Mouse (Mus musculus) natural killer cell, adult 2 months (primary cell): ENCODE measurements around the gene Tbc1d4.

ENCODE experiments used
- DNase-seq, 2 experiments: peaks; one replicate each; pipeline ENCODE4 v3.0.0; 2022; ENCODE audit warnings: low spot score in 2 of 2

Gene Tbc1d4

DNA sequence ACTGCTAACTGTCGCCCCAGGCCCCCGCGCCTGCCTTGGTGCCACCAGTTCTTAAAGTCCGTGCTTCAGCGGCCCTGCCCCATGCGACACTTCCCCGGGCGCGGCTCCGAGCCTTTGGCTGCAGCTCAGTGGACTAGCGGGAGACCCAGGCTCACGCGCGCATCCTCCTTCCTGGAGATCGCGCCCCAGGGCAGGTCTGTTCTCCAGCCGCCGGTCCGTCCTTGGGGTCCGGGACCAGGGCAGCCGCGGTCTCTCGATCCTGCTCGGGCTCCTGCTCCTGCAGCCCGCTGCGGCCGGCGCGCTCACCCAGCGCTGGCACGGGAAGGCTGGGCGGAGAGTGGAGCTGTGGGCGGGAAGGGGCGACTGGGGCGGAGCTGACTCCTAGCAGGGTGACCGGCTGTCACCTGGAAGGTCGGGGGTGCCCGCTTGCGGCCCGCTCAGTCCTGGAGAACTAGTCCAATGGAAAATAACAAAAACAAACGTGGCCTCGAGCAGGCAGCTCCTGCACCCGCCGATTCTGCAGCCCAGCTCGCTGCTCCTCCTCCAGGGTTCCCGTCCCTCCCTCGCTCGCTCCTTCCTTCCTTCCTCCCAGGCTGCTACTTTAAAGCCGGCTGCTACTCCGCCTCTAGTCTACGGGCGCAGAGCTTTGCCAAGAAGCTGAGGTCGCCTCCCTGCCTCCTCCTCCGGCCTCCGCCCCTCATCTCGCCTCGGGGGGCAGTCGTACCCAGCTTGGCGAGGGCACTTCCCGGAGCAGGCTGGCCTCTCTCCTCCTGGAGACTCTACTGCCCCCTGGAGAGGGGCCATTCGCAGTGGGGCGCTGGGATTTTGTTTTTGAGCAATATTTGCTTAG, at the start of gene Tbc1d4:
Tbc1d4 (minus strand) TSS at position 673 of the 850 bp plus-strand sequence.
- DNase-seq = peak; percentile 5 to 21

DNA sequence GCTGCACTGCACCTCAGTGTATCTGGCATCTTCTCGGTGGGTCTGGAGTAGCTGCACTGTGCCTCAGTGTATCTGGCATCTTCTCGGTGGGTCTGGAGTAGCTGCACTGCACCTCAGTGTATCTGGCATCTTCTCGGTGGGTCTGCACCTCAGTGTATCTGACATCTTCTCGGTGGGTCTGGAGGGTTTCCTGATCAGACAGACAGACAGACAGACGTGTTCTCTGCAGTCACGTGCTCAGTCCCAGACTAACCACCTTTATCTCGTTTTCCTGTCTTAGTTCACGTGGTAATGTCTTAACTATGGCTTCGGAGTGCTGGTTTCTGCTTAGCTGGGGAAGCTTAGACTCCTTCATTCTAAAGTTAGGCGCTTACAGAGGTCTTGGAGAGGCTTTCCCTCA, 47.3 kb upstream of the Tbc1d4 start:
- peak in 1 of 2 experiments; percentile 16 for DNase-seq

DNA sequence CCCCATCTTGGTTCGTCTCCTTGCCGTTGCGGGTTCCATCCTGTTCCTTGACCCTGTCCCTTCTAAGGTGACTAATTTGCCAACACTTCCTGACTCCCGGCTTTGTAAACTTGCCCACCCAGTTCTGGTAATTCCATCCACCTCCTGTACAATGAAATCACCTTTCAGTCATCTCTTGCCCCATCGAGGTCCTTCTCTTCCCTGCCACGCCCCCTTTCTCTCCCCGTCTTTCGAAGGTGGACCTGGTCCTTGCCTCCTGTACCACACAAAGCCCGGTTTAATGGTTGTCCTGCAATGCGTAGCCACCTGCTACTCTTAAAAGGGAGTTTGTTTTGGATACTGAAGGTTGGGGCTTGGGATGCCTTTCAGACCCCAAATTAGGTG, 45.5 kb upstream of the Tbc1d4 start:
- no peak for DNase-seq

DNA sequence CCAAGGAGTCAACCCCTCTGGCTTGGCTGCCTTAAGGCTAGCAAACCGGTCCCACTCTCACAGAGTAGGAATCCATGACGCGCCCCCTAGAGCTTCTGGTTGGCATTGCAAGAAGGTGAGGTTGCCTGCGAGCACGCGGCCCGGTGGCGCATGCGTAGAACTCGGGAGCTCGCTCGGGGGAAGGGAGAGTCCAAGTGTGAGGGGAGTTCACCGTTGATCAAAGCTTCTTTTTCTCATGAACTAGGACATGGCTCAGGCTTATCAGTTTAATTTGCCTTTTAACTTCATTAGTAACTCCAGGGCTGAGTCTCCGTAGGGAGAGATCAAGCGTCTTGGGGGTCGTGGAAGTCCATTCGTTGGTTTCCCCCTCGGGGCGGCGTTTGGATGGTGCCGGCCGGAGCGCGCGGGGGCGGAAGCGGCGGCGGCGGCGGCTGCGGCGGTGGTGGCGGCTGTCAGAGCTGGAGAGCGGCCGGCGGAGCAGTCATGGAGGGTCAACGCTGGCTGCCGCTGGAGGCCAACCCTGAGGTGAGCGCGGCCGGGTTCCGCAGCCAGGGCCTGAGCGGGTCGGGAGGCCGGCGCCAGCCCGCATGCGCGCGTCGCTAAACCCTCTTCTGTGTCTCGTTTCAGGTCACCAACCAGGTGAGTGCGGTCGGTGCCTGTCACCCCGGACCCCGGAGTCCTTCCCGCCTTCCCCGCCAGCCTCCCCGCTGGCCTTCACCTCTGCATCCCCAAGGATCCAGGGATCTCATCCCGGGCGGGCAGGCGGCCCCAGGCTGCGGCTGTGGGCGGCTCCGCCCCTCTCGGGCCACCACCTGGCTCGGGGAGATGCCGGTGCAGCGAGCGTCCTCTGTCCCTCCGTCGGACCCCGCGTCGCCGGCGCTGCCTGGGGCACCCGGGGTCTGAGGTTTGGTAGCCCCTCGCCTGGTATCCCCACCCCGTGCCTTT, 44.9 kb upstream of the Tbc1d4 start, which contains the start of gene Uchl3:
Uchl3 (plus strand) TSS at position 387 of the 945 bp plus-strand sequence.
- peak; percentile 96 to 97 for DNase-seq

DNA sequence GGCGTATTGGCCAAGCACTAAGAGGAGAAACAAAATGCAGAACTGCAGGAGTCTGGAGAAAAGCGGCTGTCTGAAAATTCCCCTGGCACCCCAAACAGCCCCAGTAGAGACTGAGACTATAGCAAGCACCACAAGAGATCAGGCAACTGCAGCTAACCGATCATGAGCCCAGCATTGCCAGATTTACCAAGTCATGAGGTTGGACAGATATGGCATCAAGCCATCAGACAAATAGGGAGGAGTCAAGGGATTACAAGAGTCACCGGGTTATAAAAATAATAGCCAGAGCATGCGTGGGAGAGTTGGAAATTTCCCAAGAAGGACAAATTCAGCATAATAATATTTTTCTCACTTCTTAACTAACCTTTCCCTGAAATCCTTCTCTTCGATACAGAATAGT, 43.6 kb upstream of the Tbc1d4 start:
- no peak for DNase-seq

DNA sequence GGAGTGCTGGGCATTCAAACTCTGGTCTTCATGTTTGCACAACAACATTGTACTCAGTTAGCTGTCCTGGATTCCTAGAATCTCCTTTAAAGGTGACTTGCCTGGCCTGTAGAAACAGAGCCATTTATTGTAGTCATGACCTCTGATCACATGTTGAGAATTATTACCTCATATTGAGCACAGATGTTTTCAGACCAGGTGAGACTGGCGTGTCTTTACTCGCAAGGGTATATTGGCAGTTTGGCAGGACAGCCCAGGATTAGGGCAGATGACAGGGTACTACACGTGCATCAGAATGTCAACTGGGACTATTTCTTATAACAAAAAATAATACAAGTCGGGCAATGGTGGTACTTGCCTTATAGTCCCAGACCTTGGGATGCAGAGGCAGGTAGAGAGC, 41.6 kb upstream of the Tbc1d4 start:
- no peak for DNase-seq

DNA sequence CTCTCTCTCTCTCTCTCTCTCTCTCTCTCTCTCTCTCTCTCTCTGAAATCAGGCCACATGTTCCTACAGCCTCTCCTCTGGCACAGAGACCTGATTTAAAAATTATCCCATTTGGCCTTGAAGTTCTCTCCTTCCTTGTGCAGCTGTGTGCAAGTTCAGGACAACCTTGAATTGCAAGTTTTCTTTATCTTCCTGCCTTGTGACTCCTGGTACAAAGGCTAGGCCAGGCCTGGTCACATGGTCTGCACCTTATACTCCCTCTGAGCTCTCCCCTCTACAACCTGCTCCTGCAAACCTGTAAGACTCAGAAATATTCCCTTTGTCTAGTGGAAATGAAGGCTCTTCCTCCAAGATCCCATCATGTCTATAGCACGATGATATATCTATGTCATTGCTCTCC, 36.0 kb upstream of the Tbc1d4 start:
- DNase-seq = no peak

DNA sequence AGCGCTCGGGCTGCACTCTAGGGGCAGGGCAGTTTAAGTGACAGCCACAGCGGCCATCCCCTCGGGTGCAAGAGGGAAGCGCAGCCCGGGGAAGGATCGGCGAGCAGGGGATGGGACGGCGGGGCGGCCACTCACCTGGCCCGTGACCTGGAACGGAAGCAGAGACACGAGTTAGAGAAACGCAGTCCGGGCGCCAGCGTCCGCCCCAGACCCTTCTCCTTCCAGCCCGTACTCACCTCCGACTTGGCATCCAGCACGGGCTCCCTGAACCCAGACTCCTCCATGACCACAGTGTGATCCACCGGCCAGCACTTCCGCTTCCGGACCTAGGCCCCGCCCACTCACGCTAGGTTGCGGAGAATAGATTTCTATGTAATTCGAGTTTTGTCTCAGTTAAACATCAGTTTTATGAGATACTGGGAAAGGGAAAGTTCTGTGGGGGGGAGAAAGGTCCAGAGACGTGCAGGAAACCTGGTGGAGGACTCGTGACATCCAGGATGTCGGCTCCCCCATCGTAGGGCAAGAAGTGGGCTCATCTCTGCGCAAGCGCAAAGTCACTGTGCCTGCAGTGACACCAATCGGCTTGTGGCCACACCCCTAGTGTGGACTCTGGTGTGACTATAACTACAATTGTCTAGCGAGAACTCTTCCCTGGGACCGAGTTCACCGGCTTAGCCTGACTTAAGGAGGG, 31.3 kb upstream of the Tbc1d4 start, which contains the start of gene Commd6:
Commd6 (minus strand) TSS at position 534 of the 691 bp plus-strand sequence.
- DNase-seq = peak; percentile 87 to 89

DNA sequence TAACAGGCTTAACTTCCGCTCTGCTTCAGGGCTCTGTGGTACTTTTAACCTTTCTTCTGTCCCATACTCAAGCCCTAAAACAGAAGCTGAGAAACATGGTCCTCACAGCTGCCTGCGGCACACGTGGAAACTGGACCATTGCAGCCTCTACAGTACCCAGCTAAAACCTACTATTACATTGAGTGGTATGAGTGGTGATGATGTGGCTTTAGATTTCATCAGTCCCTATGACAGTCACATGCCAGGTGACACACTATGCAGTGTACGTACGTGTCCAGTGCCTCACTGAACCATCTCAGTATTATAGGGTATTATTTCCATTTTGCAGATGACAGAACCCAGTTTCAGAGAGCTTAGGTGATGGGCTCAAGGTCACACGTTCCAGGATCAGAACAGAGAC, 28.4 kb upstream of the Tbc1d4 start:
- DNase-seq = no peak

DNA sequence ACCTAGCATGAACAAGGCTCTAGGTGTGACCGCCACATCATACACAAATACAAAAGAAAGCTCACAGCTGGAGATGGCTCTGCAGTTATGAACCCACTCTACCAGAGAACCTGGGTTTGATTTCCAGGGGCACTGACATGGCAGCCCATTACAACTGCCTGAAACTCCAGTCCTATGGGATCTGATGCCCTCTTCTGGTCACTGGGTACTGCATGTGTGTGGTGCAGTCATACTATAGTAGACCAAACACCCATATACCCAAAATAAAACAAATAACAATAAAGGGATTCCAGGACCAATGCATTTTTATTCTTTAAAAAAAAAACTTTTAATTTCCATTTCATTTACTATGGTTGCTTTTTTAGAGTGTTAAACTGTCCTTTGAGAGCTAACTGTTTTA, 26.8 kb upstream of the Tbc1d4 start:
- no peak for DNase-seq

DNA sequence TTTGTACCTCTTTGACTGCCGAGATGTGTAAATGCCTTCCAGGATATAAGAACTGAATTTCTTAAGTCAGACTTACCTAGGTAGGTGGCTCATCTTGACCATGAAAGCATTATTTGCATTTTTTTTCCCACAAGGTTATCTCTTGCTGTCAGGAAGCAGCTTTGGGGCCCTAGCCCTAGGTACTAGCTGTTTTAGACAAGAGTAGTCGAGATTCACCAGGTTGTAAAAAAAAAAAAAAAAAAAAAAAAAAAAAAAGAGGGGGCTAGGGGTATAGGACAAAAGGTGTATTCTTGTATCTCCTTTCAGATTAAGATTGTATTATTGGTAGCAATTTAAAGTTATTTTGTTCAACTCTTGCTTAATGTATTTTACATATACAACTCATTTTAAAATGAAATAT, 21.6 kb upstream of the Tbc1d4 start:
- DNase-seq = no peak

DNA sequence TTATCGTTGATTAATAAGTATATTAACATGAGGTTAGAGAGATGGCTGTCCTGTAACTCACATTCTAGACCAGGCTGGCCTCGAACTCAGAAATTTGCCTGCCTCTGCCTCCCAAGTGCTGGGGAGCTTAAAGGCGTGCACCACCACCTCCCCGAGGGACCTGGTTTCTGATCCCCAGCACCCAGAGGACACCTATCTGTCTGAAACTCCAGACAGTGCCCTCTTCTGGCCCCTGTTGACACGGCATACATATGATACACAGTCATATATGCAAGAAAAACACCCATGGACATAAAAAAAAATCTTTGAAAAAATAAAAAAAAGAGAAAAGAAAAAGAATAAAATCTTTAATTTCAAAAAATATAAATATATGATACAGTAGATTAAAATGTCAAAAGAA, 8.7 kb upstream of the Tbc1d4 start:
- DNase-seq = no peak

DNA sequence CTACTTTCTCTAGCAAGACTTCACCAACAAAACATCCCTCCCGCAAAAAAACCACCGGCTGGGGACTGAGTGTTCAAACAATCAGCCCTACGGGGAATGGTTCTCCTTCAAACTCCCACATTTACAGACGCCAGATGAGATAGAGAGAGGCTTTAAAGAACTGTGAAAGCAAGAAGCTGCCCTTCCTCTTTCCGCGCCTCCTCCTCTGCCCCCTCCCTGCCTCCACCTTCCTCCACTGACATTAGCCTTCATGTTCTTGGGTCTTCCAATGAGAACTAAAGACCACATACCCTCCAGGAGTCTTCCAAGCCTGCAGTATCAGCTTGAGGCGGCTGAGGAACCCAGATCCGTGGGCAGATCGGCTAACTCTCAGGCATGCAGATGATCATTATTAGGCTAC, 7.2 kb upstream of the Tbc1d4 start:
- DNase-seq = no peak

DNA sequence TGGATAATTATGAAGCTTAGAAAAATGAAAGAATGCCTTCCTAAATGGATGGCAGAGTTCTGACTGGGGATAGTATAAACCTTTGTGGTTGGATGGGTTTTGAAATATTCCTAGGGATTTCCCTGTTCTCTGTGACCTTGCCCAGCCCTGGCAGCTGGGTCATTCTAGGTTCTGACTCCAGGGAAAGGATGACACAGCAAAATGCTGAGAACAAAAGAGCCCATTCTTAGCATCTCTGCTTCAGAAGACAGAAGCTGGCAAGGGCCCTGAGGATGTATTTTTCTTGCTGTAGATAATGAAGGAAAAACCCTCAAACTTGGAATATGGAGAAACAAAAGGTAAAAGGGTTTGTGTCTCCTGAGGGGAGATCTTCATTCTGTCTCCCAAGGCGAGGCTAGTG, 4.2 kb upstream of the Tbc1d4 start:
- no peak for DNase-seq

DNA sequence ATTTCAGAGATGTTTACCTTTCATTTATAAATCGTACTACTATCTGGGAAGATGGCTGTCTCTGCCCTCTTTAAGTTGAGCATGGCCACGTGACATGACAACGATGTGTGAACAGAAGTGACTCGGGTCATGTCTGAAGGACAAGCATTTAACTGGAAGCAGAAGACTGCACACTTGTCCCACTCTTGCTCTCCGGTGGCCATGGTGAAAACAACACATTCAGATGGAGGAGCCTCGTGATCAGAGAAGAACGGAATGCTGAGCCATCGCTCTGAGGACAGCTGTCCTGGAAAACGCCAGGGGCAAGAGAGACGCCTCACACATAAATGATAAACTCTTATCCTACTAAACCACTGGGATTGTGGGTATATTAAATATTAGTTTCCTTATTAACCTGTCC, 1.7 kb upstream of the Tbc1d4 start:
- DNase-seq = no peak

DNA sequence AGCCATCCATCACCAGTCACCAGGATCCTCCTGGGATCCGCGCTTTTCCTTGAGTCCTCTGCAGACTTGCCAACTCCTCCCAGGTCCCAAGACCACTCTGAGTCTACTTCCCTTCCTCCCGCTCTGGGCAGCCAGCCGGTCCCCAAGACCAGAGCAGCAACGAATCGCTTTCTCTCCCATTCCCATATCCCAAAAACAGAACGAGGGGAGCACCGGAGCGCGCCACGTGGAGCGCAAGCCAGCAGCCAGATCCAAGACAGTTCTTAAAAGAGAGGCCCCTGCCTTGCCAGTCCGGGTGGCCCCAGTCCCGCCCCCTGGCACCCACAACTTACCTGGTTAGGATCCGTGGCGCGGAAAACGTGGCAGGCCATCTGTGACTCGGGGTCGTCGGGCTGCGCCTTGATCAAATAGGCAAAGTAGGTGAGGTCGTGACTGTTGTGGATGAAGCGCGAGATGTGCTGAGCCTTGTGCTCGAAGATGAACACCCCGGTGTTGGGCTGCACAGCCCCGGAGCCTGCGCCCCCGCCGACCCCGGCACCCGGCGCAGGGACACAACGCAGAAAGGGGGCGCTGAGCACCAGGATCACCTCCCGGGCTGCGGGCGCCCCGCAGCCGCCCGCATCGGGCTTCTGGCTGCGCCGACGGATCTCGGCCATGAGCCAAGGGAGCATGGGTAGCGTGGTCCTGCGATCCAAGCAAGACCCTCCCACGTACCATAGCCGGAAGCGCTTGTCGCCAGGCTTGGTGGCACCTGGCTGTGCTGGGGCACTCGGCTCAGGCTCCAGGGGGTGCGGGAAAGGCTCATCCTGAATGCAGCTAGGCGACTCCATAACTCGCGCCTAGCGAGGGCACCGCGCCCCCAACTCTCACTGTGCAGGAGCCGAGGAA, 1.1 kb downstream of the Tbc1d4 start:
- DNase-seq = peak in 1 of 2 experiments; percentile 1

DNA sequence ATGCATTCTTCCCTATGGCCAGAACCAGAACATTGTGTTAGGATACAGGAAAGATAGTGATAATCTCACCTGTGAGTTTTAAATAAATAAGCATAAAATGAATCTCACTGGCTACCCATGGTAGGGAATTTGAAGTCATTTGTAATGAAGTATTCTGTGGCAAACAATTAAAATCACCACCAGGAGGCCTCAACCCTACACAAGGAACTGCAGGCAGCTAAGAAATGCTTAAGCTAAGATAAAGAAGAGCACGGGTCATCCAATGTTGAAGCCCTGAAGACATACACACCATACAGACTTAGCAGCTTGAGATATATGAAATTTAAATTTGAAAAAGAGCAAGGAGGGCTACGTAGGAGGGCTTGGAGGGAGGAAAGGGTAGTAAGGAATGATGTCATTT, 3.1 kb downstream of the Tbc1d4 start:
- DNase-seq = no peak

DNA sequence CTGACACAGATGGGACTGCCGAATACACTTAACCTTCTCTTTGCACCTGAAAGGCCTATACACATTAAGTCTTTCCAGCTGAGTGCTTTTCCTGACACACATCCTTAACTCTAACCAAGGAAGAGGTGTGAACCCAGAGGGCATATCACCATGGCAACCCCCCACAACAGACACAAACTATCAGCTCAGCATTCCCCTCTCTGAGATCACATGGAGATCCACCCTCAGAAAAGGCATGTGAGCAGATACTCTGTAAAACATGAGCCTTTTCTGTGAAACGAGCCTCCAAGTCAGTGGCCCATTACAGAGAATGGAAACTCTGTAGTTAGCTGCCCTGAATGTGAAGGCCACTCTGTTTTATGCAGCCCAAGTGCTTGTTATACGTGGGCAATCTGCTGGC, 6.1 kb downstream of the Tbc1d4 start:
- no peak for DNase-seq

DNA sequence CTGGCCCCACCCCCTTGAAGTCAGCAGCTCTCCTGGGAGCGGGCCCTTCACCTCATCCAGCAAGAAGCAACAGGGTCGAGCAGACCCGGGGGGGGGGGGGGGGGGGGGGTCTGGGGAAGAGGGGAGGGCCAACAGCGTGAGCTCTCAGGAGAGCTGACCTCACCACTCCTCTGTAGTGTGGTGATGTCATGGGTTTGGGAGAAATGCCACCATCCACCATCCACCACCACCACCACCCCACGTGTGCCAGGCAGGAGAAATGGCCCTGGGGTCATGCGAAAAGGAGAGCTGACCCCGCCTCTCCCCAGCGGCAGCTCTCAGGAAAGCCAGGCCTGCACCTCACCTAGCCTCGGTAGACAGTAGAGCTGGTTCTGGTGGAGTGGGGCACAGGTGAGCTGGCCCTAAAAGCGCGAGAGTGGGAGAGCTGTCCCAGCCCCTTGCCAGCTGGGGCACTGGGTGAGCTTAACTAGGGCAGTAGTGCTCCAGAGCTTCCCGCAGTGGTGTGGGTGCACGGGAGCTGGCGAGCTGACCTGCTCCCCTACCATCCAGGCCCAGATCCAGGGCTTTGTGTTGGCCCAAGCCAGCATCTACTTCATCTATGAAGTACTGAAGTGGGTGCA, 11.8 kb downstream of the Tbc1d4 start:
- DNase-seq = no peak

DNA sequence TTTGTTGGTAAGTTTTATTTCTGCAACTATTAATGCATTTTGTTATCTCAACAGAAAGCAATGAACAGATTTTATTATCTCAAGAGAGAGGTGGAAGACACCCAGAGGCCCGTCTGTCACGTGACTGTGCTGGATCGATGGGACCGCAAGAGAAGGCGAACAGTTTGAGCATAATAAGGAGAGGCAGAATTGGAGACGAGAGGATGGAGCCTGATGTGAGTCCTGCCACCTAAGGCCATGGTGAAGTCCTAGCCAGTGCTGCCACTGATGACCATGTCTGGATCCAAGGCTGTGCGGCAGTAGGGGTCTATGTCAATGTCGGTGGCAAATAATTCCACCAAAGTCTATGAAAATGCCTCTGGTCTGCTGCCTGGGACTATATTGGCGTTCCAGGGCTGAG, 12.3 kb downstream of the Tbc1d4 start:
- DNase-seq = no peak
